Mouse (Mus musculus): ENCODE results near the gene Pphln1.

Gene Pphln1

DNA sequence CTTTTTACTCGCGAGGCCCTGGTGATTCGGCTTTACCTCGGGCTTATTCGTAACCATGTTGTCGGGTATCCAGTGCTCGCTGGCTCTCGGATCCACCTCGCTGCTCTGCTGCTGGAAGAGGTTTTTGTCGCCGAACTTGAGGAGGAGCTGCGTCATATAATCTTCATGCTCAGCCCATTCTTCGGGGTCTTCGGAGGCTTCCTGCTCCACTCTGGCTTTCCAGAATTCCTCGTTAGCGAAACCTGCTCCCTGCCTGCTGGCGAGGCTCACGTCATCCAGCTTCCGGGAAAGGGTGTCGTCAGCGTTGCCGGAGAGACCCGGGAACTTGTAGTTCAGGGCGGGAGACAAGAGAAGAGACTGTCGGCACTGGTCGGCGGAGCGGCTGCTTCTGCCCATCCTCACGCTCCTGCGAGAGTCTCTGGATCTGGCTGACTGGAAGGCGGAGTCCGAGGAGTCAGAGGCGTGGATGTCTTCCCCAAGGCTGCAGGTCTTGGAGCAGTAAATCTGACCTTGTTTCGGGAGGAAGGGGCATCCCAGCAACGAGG lies 105.1 kb downstream of the Pphln1 start:
- no peak for DNase-seq (ENCODE audit: low read depth)

GRCm38 (mm10) chr15:93504808-93505207 lies 106.7 kb downstream of the Pphln1 start:
- DNase-seq (ENCODE audit: low read depth) = no peak

DNA sequence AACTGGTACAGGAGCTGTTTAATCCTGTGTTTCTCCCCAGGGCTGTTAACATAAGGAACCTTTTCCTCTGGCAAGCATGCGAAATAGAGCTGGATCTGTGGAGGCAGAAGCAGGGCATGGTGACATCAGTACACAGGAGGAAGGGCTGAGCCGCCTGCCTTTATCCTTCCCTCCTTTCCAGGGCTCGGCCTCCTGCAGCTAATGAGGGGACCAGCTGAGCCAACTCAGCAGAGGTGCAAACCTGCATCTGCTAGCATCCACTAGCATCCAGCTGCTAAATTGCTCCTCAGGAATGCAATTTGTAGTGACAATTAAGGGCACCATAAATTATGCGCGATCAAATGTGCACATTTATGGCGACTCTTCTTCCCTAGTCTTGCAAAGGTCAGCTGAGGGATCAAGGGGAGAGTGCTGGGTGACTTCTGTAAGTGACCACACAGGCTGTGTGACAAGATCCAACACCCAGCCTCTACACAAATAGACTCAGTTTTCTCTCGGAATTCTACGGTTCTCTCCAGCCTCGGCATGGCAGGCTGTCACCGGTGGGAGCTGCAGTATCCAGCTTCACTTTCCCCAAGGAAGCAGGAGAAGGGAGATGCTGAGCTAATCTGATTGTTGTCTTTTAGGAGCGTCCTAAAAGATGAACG lies 112.7 kb downstream of the Pphln1 start:
- no peak for DNase-seq (ENCODE audit: low read depth)

- no peak for DNase-seq (ENCODE audit: low read depth)
Observed at GRCm38 (mm10) chr15:93512437-93512836, 114.3 kb downstream of the Pphln1 start.

DNA sequence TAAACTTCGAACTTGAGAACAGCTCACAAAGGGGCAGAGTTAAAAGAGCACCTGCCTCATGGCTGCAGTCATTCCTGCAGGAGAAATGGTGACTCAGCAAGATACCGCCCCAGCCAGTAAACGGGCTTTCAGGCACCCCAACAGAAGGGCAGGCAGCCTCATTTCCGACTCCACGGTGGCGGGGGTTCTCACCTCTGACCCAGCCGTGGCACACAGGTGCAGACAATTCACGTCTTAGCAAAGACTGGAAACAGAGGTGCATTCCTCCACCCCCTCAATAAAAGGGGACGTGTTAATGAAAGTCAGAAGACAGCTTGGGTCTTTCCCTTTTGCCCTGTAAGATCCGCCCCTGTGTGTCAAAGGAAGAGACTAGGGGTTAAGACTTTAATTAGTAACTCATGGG lies 115.8 kb downstream of the Pphln1 start:
- DNase-seq (ENCODE audit: low read depth) = peak; percentile 15

GRCm38 (mm10) chr15:93515316-93515715 lies 117.2 kb downstream of the Pphln1 start:
- no peak for DNase-seq (ENCODE audit: low read depth)

DNA sequence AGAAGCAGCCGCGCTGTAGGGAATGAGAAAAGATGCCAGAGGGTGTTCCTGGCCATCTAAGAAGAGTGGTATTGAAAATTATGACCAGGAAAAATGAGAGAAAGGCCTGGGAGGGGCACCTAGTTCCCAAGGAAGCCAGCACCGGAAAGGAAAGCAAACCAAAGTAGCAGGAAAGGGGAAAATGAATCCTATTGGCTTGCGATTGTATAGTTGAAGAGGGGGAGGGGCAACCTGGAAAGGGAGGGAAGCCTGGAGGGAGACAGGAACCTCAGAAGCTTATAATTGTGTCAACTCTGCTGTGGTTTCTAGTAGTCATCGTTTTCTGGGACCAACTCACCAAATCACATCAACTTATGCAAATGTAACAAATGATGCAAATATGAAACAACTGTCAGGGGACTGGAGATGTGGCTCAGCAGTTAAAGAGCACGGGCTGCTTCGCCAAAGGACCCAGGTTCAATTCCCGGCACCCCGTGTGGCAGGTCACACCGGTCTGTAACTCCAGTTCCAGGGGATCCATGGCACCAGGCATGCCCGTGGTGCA lies 118.9 kb downstream of the Pphln1 start:
- no peak for DNase-seq (ENCODE audit: low read depth)

DNA sequence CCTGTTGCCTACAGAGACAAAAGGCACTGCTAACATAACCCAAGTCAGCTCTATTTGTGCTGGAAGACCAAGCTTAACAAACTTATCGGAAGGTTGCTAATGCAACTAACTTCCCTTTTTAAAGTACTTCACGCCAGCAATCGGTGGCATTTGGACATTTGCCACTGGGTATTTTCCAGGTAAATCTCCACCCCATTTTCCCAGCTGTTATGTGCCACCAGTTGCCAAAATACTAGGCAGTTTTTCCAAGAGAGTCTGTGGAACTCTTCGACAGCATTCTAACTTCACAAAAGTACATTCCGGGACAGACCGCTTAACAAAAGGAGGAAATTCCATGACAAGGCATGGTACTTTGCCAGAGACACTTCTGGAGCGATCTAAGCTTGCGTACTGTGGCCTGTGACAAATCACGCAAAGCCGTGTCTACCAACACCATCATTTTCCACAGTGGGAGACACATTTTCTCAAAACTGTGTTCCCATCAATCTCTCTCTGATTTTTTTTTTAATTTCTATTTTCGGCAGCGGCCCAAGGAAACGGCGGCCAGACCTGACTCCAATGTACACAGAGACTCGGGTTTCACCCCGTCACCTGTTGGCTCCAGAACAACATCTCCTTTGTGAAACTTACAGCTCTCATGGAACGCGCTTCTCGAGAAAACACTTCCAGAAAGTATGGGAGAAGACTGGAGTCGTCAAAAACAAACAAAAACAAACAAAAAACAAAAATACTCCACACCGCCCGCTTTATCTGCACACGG lies 120.2 kb downstream of the Pphln1 start:
- DNase-seq (ENCODE audit: low read depth) = peak; percentile 9

GRCm38 (mm10) chr15:93518941-93519835 lies 121.0 kb downstream of the Pphln1 start:
- peak; percentile 88 for DNase-seq (ENCODE audit: low read depth)

- peak; percentile 8 for DNase-seq (ENCODE audit: low read depth)
Observed at GRCm38 (mm10) chr15:93519836-93520826, 122.0 kb downstream of the Pphln1 start.

DNA sequence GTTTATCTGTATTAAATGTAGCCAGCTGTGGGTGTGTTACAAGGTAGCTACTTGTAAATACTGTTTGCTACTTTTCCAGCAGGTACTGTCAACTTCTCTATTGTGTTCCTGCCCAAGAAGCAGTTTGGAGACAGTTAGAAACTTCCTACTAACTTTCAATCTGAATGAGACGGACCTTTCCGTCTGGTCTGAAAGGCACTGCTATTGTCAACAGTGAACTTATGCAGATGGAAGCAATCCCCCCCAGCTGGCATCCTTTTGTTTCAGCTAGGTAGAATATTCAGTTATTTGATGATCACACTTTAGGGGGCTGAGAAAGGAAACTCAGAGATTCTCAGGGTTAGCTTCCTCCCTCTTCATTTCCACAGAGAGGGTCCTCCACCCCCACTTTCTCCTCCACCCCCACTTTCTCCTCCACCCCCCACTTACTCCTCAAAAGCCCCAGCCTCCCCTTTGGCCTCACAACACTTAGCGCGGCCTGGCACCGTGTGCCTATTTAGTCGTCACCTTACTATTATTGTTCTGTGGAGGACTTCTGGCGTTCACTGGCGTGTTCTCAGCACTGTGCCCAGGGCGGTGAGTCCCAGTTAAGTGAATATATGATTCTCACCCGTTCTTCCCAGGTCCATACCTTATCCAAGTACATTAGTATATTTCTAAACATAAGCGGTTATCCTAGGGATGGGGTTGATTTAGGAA lies 123.1 kb downstream of the Pphln1 start:
- DNase-seq (ENCODE audit: low read depth) = no peak

DNA sequence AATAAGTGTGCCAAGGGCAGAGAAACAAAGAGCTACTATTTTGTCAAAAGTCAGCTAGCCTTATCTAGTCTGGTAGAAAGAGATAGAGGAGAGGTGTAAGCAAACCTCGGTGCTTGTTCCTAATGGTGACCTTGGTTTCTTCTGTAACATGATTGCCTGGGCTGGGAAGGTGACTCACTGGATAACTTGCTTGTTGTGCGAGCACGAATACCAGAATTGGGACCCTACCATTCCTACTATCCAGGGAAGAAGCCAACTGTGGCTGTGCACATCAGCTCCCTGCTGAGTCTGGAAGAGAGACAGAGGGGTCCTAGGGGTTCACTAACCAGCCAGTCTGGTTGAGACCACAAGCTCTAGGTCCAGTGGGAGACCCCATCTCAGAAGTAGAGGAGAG lies 123.6 kb downstream of the Pphln1 start:
- DNase-seq (ENCODE audit: low read depth) = no peak

DNA sequence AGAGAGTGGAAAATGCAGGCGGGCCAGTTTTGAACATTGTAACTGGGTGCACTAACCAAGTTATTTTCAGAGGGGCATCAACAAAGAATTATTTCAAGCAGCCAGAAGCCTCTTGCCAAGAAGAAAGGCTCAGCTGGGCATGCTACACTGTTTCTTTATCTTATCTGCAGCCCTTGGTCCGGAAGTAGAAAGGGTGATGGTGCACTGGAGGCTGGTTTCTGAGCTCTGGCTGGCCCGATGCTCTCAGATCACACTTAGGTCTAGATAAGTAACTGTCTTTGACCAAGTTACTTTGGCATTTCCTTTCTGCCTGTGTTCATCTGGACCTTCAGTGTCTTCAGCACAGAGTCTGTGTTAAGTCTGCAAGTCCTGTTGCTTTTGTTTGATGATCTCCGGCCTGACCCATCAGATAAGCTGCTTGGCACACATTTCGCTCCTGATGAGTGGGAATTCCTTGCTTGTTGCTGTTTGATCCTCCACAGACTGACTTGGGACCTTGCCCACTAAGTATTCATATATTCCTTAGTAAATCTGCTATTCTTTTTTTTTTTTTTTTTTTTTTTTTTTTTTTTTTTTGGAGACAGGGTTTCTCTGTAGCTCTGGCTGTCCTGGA lies 127.3 kb downstream of the Pphln1 start:
- no peak for DNase-seq (ENCODE audit: low read depth)

DNA sequence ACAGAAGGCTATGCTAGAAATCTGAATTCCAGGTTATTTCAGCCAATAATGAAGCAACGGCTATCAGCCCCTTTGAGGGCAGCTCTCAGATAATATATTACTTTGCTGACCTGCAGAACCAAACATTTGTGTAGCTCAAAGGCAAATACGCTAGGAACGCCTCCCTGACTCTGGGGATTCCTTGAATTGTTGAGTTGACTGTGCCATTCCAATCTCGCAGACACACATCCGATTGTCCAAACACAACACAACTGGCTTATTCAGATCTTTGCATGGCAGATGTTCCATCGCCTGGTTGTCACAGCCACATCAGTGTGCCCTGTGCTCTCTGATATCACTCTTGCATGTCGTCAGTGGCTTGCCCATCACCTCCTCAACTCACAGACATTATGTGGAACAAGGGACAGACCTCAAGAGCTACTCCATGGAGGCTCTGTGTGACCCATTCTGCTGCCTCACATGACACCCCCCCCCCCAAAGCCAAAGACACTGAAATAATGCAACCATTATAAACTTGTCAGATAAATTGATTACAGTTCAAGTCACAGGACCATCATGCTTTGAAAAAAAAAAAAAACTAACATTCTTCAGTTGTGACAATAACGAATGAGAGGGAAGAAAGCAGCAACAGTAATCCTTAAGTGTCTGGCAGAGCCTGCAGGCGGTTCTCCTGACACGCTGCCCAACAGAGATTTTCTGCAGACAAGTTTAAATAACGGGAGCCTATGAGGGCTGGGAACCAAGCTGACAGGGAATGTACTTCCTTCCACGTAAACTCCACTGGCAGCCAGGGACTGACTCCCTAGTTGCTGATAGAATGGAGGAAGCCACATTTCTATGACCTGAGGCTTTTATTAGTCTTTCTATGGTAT lies 131.9 kb downstream of the Pphln1 start:
- no peak for DNase-seq (ENCODE audit: low read depth)

DNA sequence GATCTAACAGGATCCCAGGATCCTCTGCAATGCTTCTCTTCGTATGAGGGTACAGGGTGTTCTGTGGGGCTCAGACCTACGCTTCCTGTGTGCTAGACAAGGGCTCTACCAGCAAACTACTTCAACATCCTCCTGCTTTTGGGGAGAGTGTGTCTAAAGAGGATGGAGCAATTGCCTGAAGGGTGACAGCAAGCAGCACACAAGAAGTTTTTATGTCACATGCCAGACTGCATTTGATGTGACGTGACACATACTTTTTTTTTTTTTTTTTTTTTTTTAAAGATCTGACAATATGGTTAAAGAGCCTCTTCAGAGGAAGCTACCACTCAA lies 132.5 kb downstream of the Pphln1 start:
- DNase-seq (ENCODE audit: low read depth) = peak; percentile 57

DNA sequence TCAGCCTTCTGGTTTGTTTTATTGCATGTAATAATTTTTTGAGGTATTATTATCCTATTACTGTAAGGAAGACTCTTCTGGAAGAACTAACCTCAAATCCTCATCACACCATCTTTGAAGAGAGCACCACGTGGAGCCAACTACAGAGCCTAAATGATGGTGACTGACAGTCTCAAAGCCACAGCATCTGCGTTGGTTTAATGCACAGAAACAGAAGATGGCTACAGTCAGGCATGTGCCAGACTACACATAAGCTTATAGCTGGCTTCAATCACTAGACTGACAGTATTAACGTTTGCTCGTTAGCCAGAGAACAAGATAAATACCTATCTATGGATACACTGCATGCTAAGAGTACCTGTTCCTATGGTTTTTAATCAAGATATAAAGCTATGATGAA lies 138.0 kb downstream of the Pphln1 start:
- no peak for DNase-seq (ENCODE audit: low read depth)

DNA sequence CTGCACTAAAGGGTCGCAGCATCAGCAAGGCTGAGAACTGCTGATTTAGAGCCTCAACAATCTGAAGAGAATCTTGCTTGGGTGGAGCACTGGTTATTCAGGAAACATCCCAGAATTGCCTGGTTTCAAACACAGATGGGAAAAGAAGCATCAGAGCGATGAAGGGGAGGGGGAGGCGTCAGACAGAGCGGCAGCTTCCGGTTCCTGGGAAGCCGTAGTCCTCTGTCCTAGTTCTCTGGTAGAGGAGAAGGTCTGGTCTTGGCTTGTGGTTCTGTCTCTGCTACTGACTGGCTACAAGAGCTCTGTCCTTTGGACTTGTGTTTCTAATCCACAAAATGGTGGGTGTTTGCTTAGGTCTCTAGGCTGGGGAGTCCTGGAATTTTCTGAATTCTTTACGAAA lies 139.6 kb downstream of the Pphln1 start:
- no peak for DNase-seq (ENCODE audit: low read depth)

DNA sequence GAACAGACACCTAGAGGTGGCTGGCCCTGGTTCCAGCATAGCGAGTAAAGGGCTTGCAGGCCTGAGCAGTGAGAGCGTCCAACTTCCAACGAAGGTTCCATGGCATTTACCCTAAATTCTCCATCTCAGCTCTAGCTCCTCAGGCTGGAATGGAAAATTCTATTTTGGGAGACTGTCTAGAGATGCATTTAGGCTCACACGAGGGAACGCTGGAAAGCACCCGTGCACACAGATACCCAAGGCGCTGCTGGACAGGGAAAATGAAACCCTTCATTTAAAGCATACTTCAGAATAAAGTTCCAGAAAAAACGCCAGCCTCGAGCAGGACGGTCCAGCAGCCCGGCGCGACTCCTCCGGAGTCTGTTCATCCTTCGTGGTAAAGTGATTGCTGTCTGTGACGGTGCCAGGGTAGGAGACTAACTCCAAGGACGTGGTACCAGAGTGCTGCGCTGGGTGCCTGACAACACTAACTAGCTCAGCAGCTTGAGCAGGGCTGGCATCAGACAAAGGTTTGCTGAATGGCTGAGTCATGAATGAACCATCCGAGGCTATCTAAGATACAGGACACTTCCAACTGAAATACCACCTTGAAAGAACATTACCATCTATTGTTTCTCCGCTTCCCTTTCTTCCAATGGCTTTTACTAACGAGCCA lies 140.5 kb downstream of the Pphln1 start:
- DNase-seq (ENCODE audit: low read depth) = no peak
